Mouse (Mus musculus): Measurements from ENCODE around the gene Apela.
"Not testable (repeated sequence)": the region's sequence is repeated elsewhere in the genome, so short reads cannot be mapped to it uniquely, and the experiment has no call there.

Apela gene

GRCm38 (mm10) chr8:65028959-65029686, 8.0 kb downstream of the Apela start:
- DNase-seq (ENCODE audit: low spot score in 2 of 2): no peak

- peak; percentile 38 to 52 for DNase-seq (ENCODE audit: low spot score in 2 of 2)
Observed at GRCm38 (mm10) chr8:65022485-65022884, 14.7 kb downstream of the Apela start.

- DNase-seq (ENCODE audit: low spot score in 2 of 2): no peak
Observed at GRCm38 (mm10) chr8:65018423-65018822, 18.7 kb downstream of the Apela start, which contains the start of the genes Trim61 and Trim60. Gene Trim61 (minus strand): TSS chr8:65018523. Gene Trim60 (minus strand): TSS chr8:65018584.

GRCm38 (mm10) chr8:65007616-65008015, 29.5 kb downstream of the Apela start:
- not testable (repeated sequence) for DNase-seq (ENCODE audit: low spot score in 2 of 2)

GRCm38 (mm10) chr8:64998806-64999365, 38.2 kb downstream of the Apela start:
- DNase-seq (ENCODE audit: low spot score in 2 of 2): no peak

GRCm38 (mm10) chr8:64987731-64988130, 49.4 kb downstream of the Apela start, which contains the start of gene Trim75:
Gene Trim75 (minus strand): TSS chr8:64987831.
- no peak for DNase-seq (ENCODE audit: low spot score in 2 of 2)

- DNase-seq (ENCODE audit: low spot score in 2 of 2): no peak
Observed at GRCm38 (mm10) chr8:64983150-64983897, 53.8 kb downstream of the Apela start.
